Mouse (Mus musculus) spleen, adult 12 weeks (tissue): Measurements from ENCODE around the gene Ltb4r1.
A peak's percentile ranks its signal among the peaks of the same experiment; 100 is the strongest.

Source experiments
- DNase-seq: peaks from one replicate; pipeline ENCODE4 v3.0.0; 2022; ENCODE audit warnings: low spot score

Gene Ltb4r1

GRCm38 (mm10) chr14:55787731-55788130 lies 22.0 kb downstream of the Ltb4r1 start:
- DNase-seq, result no peak

GRCm38 (mm10) chr14:55788256-55789050 lies 22.7 kb downstream of the Ltb4r1 start, which contains the start of gene Ripk3:
Gene Ripk3 (minus strand): TSS chr14:55788865.
- peak; percentile 43 for DNase-seq

GRCm38 (mm10) chr14:55793461-55793860 lies 27.7 kb downstream of the Ltb4r1 start:
- DNase-seq, result no peak

- DNase-seq, result no peak
Observed at GRCm38 (mm10) chr14:55793946-55794345, 28.2 kb downstream of the Ltb4r1 start.

- no peak for DNase-seq
Observed at GRCm38 (mm10) chr14:55795380-55796163, 29.8 kb downstream of the Ltb4r1 start.

- DNase-seq, result no peak
Observed at GRCm38 (mm10) chr14:55814885-55815284, 49.1 kb downstream of the Ltb4r1 start.

GRCm38 (mm10) chr14:55815310-55815751 lies 49.6 kb downstream of the Ltb4r1 start:
- DNase-seq, result no peak
